Mouse (Mus musculus) regulatory T cell (primary cell): Measurements from ENCODE around the gene Adcy4.
"Not testable (repeated sequence)": the region's sequence is repeated elsewhere in the genome, so short reads cannot be mapped to it uniquely, and the experiment has no call there.

ENCODE experiments used
- in situ Hi-C: fragments of 300-600 bp; cut with MboI, MseI; formaldehyde crosslinking; loops from one replicate; pipeline ENCODE4 v1.15.1; 2025; ENCODE audit warnings: high pct_unique_total_duplicates

Adcy4 gene

DNA sequence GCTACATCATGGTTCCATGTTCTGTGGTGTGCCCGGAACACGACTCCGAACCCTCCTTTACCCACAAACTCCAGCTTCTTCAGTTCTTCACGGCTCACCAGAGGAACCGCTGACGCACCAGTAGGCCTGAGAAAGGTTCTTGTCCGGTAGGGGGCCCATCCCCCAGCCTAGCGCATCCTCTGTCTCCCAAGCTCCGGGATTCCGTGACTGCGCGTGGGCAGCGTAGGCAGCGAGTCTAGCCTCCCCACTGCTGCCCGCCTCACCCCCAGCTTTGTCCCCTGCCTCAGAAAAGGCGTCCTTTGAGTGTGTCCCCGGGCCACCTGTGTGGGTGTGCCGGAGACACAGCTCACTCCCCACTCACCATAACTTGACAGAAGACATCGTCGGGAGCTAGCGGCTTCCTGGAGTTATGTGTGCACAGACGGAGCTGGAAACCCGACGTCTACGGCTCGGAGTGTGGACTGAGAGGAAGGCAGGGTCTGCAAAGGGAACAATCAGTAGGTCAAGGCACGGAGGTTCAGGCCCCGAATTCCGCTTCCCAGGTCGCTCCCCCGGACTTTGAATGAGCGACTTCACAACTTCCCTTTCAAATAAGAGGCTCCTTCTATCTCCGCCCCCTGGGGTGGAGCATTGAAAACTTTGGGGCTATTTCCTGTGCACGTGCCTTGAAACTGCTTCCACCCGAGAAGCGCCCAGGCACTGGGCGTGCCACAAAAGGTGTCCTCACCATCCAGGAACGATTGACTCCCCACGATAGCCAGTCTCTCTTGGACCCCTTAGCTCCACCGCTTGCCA, 4.6 kb upstream of the Adcy4 start, which contains the start of gene Ripk3:
Gene Ripk3, minus strand, starts transcription at position 610 of the 795 bp plus-strand sequence.
- in situ Hi-C loops, result no loop called here

- in situ Hi-C loops, result no loop called here
Observed at GRCm38 (mm10) chr14:55787731-55788130, 3.8 kb upstream of the Adcy4 start.

DNA sequence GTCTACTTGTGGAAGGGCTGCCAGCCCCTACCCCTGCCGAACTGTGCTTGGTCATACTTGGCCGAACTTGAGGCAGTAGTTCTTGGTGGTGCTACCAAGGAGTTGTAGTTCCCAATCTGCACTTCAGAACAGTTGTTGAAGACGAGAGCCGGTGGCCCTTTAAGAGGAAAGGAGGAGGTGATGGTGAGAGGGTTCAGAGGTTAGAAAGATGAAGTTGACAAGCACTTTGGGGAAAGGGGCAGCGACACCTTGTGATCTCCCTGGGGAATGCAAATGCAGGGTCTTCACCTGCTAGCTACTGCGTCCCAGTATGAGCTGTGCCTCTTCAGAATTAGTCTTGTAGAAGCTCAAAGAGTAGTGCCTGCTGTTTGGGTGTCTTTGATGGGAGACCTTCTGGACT, 1.3 kb upstream of the Adcy4 start:
- in situ Hi-C loops, result no loop called here

DNA sequence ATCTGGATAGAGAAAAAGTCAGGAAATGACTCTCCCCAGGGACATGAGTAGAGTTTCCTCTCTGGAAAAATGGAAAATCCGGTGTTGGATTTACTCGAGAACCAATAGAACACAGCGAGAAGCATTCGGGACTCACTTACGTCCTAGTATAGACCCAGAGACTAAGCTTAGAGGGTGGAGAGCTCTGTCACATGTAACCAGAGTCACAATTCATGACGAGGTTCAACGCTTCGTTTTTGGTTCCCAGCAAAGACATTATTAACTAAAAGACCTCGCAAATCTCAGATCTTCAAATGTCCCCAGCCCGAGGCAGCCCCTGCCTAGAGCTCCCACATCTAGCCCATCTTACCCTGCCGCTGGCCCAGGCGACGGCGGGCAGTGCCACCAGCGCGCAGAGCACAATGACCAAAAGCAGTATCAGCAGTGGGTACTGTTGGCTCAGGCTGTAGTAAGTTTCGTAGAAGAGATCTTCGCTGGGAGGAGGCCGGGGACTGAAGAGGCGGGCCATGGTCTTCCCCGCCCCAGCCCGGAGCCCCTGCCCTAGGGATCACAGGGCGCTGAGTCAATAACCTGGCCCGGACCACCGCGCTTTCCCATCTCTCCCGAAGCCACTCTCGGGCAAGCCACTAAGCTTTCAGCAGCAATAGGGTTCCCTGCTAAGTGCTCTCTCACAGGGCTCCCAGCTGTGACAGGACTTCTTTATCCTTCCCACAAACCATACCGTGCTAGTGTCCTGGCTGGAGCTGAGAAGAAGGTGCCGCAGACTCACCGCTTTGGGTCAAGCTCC, 531 bp downstream of the Adcy4 start:
- in situ Hi-C loops, result no loop called here

DNA sequence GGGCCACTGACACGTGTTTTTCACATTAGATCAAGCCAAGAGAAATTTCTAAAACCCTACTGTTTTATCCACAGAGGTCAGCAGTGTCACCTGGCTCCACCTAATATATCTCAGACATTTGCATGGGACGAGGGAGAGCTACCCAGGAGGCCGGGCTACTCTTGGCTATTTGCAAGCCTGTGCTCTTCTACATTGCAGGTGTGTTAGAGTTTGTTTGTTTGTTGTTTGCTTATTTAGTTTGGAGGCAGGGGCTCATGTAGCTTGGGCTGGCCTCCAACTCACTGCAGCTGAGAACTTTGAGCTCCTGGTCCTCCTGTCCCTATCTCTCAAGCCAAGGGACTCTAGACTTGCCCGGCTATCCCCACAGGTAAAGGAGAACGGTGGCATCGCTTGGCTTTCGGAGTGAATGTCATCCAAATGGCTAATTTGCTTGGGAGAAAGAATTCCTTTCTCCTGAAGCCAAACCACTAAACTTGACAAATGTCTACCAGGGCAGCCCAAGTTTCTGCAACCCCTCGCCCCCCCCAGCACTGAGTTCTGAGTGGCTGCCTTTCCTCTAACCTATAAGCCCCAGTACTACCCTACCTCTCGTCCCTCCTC, 1.4 kb downstream of the Adcy4 start:
- in situ Hi-C loops, result no loop called here

DNA sequence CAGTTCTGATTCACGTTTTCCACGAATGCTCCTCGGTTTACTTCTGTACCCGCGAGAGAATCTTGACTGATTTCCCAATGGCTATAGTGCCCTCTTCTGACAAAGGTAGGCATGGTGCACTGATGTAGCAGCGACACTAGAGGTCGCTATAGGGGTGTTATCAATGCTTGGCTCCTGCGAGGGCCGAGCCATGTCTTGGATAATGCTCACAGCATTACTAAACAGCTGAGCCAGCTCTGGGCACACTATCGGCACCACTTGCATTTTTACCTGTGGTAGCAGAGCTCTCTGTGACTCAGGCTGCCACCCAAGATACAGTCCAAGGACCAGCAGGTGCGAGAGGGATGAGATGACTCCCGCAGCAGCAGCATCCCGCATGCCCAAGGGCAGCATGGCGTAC, 2.6 kb downstream of the Adcy4 start:
- in situ Hi-C loops, result no loop called here

DNA sequence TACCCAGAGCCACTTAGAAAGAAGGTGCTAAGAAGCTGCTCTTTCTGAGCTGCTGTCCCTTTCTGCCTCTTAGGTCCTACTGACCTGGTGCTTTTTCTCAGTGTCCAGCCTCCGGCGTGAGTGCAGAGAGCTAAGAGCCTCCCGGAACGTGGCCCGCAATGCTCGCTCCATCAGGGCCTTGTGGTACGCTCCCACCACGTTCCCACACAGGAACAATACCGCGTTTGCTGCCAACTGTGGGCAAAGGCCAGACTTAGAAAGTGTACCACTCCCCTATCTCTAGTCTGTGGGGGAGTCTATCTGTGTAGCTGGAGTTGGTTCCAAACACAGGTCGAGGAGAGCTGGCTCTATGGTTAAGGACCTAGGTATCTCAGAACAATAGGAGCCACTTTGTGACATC, 3.2 kb downstream of the Adcy4 start:
- in situ Hi-C loops, result no loop called here

DNA sequence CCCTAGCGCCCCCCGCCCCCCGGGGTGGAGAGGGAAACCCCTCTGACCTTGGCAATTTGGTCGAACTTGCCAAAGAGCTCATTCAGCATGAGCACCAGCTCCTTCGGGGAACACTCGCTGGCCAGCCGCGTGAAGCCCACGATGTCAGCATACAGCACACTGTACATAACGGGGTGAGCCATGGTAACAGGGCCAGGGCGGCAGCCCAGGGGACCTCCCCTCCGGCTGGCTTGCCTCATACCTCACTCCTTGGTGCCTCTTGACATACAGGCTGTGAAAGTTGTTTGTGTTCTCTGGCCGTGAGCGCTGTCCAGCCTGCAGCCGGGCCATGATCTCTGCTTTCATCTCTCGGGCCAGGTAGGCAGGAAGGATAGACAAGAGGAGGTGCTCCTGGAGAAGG, 4.2 kb downstream of the Adcy4 start:
- in situ Hi-C loops, result loop anchor here (5.0 kb wide), 2 partner anchors 53 to 83 kb away; no protein-coding TSS in a partner anchor

DNA sequence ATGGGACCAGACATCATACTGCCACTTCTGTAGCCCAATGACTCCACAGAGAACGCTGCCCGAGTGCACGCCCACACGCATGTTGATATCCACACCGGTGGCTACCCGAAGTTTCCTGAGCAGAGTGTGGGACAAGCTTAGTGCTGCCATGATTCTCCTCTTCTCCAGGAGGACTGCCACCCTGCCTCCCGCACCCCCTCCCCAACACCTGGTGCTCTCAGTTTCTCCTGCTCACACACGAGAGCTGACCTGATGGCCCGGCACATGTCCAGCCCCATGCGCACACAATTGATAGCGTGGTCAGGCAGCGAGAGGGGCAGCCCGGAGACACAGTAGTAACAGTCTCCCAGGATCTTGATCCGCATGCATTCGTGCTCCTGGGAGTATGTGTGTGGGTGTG, 5.2 kb downstream of the Adcy4 start:
- in situ Hi-C loops, result loop anchor here (5.0 kb wide), 2 partner anchors 54 to 84 kb away; no protein-coding TSS in a partner anchor

DNA sequence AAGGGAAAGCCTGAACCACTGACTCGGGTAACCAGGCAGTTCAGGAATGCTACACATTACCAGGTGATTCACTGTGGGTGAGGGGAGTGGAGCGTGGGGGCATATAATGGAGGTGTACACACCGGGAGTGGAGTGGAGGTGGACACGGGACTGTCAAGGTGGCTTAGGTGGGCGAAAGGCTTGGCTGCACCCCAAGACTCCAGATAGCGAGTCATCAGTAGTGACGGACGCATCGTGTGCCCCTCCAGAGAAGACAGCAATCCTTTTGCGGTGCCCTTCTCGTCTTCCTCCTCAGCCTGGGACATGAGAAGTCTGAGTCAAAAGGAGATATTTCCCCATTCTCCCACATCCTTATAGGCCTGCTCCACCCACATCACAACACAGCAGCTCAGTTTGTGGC, 6.1 kb downstream of the Adcy4 start:
- in situ Hi-C loops, result loop anchor here (5.0 kb wide), 2 partner anchors 54 to 84 kb away; no protein-coding TSS in a partner anchor

DNA sequence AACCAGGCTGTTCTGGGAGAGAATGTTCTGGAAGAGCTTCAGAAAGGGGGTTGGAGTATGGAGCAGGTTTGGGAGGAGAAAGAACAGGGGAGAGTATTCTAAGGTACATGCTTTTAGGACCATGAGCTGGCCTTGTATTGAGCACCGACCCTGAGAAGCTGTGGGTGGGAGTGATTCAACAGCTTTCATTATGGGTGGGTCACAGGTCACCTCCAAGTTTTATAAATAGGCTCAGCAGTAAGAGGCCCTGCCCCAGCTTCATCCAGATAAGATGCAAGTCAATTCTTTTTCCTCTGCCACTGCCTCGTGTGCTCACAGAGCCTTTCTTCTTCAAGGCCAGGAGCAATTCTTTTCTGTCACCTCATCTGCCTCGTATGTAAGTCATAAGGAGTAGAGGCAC, 6.7 kb downstream of the Adcy4 start:
- in situ Hi-C loops, result loop anchor here (5.0 kb wide), 2 partner anchors 55 to 85 kb away; no protein-coding TSS in a partner anchor

DNA sequence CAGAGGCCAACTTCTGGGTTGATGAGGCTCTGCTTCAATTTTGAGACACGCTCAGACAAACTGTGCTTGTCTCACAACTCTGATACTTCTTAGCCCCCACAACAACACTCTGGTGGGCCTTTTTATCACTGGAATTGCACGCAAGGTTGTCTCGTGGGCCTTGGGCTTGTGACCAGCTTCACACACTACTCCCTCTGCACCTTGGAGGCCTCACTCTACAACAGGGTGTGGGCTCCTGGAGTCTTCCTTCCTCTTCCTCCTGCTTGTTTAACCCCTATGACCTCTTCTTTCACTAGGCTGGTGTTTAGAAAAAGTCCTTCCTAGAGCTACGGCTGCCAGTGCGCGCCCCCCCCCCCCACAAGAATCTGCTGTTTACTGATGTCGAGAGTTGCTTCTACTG, 7.2 kb downstream of the Adcy4 start:
- in situ Hi-C loops, result loop anchor here (5.0 kb wide), 2 partner anchors 56 to 86 kb away; no protein-coding TSS in a partner anchor

- in situ Hi-C loops, result no loop called here
Observed at GRCm38 (mm10) chr14:55769087-55769703, 14.7 kb downstream of the Adcy4 start.

DNA sequence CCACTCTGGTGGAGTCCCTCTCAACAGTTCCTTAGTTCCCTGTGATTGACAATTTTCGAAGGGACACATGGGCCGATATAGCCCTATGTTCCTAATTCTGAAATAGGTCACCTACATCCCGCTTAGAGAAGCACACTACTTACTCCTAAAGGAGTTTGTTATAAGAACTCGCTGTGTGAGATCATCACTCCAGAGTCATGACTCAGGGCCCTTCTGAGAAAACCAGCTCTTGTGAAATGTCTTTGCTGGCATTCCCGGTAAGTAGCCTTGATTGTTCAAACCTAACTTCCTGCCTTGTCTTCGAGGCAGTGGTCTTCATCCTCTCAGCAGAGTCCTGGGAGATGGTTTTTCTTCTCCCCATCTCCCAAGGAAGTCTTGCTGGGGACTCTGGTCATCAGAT, 15.3 kb downstream of the Adcy4 start:
- in situ Hi-C loops, result no loop called here

GRCm38 (mm10) chr14:55767519-55768414, 16.1 kb downstream of the Adcy4 start:
- in situ Hi-C loops, result no loop called here

- in situ Hi-C loops, result no loop called here
Observed at GRCm38 (mm10) chr14:55765696-55766095, 18.2 kb downstream of the Adcy4 start, which contains the start of gene Ltb4r1. Gene Ltb4r1 (plus strand): TSS chr14:55765962.

- in situ Hi-C loops, result no loop called here
Observed at GRCm38 (mm10) chr14:55763166-55763565, 20.7 kb downstream of the Adcy4 start.

- in situ Hi-C loops, result no loop called here
Observed at GRCm38 (mm10) chr14:55762001-55762821, 21.7 kb downstream of the Adcy4 start.

- in situ Hi-C loops, result no loop called here
Observed at GRCm38 (mm10) chr14:55761163-55761562, 22.7 kb downstream of the Adcy4 start, which contains the start of gene Ltb4r2. Gene Ltb4r2 (plus strand): TSS chr14:55761428.

- in situ Hi-C loops, result not testable (repeated sequence)
Observed at GRCm38 (mm10) chr14:55760156-55760555, 23.7 kb downstream of the Adcy4 start.
